Mouse (Mus musculus) brain, embryonic 14.5 days (tissue): ENCODE results near the gene Ptms.

Experiments used
- CTCF ChIP-seq: fragments of 200-500 bp; IDR thresholded peaks from 2 replicates; pipeline ENCODE4 v1.5.1; 2012; ENCODE audit warnings: inconsistent platforms, mild to moderate bottlenecking, moderate library complexity, borderline replicate concordance; ENCODE audit not compliant: insufficient read depth, insufficient read length; ENCODE audit errors: extremely low read depth
- POLR2A ChIP-seq: fragments of 200-500 bp; IDR thresholded peaks from 2 replicates; pipeline ENCODE4 v1.6.1; 2012; ENCODE audit warnings: mild to moderate bottlenecking, inconsistent platforms, borderline replicate concordance; ENCODE audit not compliant: poor library complexity, insufficient read depth, insufficient read length, severe bottlenecking; ENCODE audit errors: extremely low read depth

GRCm38 (mm10) chr6:124879390-124879789 lies 40.5 kb downstream of the Ptms start:
- no peak for TF ChIP-seq CTCF
- TF ChIP-seq POLR2A, result no peak
